Mouse (Mus musculus) cerebellum, adult 11 months (tissue): Measurements from ENCODE around the gene Nol9.

ENCODE experiments used
- DNase-seq: peaks from one replicate; pipeline ENCODE4 v3.0.0; 2022

Gene Nol9

GRCm38 (mm10) chr4:152038985-152039830 lies at the start of gene Nol9:
TSS of gene Nol9 (plus strand) at chr4:152039321.
- peak; percentile 91 for DNase-seq

- no peak for DNase-seq
Observed at GRCm38 (mm10) chr4:151992091-151992490, 47.0 kb upstream of the Nol9 start.

DNA sequence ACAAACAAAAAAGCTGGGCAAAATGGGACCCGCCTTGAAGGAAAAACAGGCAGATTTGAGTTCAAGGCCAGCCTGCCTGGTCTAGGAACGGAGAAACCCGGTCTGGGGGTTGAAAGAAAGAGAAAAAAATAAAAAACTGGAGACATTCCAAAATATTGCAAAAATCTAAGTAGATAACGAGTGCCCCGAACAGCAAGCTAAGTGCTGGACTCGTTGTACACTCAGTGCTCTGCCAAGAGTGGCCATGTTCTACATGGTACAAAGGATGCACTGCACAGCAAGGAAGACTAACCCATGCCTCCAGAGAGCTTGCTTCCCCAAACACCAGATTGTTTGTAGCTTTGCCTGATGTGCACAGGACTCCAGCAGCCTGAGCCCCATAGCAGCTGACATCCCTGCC lies 46.1 kb upstream of the Nol9 start:
- DNase-seq, result no peak

DNA sequence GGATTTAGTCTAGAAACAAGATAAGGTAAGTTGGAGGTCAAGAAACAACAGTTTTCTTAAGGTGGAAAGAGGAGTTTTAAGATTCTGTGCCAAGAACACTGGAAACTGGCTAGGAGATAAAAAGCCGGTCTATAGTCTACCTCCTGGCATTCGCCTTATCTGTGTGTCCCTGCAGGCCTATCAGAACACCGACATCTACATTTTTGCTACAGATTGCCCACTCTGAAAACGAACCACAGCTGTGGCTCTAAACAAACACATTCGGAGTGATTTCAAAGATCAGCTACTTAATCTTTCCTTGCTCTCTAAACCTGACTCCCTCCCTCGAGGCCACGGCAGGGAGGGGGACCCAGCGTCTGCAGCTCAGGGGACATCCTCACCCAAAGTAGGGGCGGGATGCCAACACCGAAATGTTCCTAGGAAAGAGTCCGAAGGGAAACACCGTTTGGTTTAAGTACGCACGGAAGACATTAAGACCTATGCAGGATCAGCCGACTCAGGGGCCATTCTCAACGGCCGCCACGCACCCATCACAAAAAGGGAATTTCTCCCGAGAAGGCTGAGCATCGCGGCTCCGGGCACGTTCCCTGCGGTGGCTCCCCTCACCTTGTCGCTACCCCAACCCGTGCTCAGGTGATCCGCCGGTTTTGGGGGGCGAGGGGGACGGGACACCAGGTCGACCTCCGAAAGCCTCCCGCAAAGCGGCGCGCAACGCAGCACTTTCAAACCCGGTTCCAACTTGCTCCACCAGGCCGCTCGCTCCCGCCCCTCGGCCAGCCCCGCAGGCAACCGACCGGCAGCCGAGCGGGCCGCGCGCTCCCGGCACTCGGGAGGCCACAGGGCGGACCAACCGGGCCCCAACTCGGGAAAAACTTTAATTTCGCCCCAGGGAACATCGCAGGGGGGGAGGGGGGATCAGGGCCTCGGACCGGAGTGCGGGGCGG lies 44.6 kb upstream of the Nol9 start:
- DNase-seq, result peak; percentile 53

GRCm38 (mm10) chr4:151995371-151996172 lies 43.5 kb upstream of the Nol9 start:
- no peak for DNase-seq

DNA sequence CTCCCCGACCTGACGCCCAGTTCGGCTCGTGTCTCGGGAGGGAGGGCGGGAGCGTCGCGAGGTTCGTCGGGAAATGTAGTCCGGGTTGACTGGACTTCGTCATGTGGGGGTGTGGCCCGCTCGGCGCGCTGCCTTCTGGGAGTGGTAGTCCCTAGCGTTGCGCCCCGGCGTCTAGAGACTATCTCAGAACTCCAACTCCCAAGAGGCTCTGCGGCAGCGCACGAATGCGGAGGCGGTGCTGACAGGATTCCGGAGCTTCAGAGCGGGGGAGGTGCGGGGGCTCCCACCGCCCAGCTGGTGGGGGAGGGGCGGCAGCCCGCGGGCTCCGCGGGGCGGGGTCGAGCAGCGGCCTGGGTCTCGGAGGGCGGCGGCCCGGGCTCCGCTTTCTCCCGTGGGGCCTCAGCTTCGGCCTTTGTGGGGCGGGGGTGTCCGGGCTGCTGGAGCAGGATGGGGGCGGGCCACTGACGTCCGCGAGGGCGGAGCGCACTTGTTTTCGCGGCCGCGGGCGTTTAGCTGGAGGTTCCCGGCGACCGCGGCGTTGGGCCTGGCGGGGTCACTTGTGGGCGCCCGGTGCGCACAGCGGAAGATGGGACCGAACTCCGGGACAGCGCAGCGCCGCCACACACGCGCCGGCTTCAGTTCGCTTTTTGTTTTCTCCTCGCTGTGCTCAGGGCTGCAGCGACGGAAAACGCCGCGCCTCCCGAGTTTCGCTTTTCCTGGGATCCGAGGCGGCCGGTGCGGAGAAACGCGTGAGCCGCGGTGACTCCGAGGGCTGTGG lies 42.8 kb upstream of the Nol9 start, which contains the start of gene Phf13:
Gene Phf13 (minus strand): TSS at position 86 of the 778 bp plus-strand sequence.
- peak; percentile 98 for DNase-seq

- DNase-seq, result no peak
Observed at GRCm38 (mm10) chr4:151996951-151997222, 42.2 kb upstream of the Nol9 start.

DNA sequence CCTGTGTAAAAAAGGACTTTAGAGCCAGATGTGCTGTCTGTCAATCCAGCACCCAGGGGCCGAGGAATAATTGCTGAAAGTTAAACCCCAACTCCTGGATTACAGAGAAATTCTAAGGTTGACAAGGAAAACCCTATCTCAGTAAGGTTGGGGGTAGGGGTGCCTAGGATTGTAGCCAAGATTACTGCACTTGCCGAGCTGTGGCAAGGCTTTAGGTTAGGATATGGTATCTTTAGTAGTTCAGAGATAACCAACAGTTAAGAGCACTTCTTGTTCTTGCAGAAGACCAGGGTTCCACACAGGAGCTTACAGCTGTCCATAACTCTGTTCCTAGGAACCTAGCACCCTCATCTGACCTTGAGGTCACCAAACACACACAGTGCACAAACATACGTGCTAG lies 41.4 kb upstream of the Nol9 start:
- DNase-seq, result no peak

DNA sequence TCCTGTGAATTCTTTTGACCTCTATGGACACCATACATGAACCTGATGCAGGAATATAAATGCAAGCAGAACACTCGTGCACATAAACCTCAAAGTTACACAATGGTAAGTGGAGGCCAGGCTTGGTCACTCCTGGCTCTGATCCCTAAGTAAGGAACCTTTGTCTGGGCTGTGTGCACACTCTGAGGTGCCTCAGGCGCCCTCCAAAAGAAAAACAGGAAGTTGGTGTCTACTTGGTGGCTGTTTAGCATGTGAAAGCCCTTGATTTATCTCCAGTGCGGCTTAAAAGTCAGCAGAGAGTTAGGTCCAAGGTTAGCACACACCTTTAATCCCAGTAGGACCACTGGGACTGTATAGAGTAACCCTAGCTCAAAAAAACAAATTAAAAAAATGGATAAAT lies 39.6 kb upstream of the Nol9 start:
- DNase-seq, result no peak

DNA sequence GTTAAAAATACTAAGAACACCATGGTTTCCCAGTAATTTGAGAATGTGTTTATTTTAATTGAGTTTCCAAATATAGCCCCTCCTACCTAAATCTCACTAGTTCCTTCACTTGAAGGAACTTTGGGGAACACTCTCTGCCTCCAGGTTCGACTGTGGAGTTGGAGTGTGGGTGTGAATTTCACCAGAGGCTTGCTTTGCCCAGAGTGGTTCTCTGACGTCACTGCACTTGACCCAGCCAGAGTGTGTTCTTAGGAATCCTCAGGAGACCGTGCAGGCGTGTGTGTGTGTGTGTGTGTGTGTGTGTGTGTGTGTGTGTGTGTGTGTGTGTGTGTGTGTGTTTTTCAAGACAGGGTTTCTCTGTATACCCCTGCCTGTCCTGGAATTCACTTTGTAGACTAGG lies 38.2 kb upstream of the Nol9 start:
- no peak for DNase-seq

GRCm38 (mm10) chr4:152001335-152001734 lies 37.8 kb upstream of the Nol9 start:
- no peak for DNase-seq

GRCm38 (mm10) chr4:152002063-152002462 lies 37.1 kb upstream of the Nol9 start:
- DNase-seq, result no peak

DNA sequence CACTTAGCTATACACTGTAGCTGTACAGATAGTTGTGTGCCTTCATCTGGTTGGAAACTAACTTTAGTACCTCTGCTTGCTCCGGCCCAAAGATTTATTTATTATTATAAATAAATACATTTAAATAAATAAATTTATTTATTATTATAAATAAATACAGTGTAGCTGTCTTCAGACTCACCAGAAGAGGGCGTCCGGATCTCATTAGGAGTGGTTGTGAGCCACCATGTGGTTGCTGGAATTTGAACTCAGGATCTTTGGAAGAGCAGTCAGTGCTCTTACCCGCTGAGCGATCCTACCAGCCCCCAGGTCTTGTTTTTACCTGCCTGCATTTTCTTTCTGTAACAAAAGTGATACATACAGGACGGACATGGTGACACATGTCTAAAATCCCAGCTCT lies 33.0 kb upstream of the Nol9 start:
- DNase-seq, result no peak

- no peak for DNase-seq
Observed at GRCm38 (mm10) chr4:152006812-152007211, 32.3 kb upstream of the Nol9 start.

DNA sequence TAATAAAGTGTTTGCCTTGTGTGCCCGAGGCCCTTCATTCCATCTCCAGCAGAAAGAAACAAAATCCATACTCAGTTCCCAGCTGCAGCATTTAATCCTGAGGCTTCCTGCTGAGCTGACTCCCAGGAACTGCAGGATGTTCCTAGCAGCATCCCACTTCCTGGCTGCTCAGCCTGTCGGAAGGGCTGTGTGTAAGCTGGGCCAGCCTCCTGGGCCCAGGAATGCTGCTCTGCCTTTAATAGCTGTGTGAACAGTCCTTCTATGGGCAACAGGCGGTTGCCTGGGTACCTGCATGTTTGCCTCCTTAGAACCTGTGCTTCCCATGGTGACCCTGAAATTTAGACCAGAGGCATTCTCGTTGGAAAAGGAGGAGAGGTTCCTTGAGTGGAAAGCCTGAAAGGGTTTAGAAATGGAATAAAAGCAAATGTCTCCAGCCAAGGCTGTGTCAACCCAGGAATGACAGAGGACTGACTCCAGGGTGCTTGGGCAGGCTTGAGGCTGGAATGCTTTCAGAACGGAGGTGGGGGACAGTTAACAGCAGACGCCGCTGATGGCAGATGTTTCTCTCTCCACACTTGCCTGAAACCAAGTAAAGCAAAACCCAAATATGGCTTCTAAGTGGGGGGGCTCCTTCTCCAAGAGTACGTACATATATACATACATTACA lies 31.5 kb upstream of the Nol9 start:
- DNase-seq, result no peak

DNA sequence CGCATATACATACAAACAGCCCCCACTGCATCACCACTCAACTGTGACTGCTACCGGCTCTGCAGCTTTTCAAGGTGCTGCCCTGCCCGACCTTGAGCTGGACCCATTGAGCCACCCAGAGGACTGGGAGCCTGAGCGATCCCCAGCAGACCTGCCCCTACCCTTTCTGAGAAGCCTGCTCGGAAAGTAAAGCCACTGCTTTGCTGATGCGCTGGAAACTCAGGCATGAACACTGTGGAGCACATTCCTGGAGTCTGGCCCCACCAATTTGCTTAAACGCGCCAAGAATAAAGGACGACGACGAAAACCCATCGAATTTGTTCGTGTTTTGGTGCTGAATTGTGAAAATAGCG lies 31.0 kb upstream of the Nol9 start:
- no peak for DNase-seq

DNA sequence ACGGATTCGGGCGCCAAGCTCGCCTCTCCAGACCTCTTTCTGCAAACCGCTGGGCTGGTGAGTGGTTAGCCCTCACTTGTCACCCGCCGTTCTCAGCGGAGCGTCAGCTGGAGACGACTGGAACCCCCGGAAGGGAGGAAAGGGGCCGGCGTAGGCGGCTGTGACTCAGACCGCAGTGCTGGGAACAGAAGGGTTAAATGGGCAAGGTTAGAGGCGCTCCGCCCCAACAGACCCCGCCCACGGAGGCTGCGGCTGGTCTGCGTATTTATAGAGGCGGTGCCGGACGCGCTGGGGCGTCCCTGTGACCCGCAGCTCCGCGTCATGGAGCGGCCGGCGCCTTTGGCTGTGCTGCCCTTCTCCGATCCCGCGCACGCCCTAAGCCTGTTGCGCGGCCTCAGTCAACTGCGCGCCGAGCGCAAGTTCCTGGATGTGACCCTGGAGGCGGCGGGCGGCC lies 30.5 kb upstream of the Nol9 start, which contains the start of gene Klhl21:
Gene Klhl21 (plus strand): TSS at position 182 of the 454 bp plus-strand sequence.
- DNase-seq, result peak; percentile 90

- DNase-seq, result peak; percentile 75
Observed at GRCm38 (mm10) chr4:152009076-152010051, 29.8 kb upstream of the Nol9 start.

DNA sequence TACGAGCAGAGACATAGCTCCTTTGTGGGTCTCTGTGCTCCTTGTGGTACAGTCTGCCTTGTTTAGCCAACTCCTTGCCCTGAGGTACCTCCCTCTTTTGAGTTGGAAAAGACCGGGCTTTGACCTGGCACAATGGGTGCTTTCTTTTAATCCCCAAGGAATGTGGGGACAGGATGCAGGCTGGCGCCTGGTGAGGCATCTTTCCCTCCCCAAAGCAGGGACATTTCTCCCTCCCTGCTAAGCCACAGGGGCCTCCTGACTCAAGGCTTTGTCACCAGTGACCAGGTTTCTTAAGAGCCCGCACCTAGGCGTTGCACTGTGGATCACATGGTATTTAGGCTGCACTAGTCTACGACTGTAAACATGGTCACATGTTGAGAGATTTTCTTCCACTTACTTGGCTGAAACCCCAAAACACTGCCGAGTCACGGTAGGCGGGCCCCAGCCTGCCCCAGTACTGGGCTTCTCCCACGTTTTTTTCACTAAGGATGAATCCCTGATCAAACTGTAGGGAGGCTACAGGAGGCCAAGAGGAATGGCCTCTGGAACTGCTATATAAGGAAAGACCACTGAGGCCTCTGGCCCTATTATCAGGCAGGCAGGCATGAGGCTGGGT lies 28.9 kb upstream of the Nol9 start:
- no peak for DNase-seq

DNA sequence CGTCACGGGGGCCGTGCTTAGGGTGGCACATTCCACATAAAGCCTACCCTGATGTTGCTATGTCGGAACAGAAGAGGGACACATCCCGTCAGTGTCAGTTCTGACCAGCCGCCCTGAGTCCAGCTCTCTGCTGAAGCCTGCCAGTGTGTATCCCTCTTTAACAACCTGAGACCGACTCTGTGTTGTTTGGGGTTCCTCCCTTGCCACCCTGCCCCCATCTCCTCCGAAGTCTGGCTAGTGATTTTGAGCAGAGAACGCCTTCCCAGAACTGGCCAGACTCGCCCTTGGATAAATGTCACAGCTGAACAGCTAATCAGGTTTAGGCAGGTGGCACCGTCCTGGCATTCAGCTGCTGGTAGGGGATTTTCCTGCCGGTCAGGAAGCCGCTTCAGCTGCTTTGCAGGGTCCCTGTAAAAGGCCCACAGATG lies 28.4 kb upstream of the Nol9 start:
- DNase-seq, result no peak
